Mouse (Mus musculus) C2C12 (cell line): Measurements from ENCODE around the gene Pbld1.

ENCODE experiments used
- CTCF ChIP-seq: IDR thresholded peaks from one replicate; pipeline ENCODE4 v1.5.1; 2011; ENCODE audit not compliant: control insufficient read depth, insufficient read depth, insufficient read length
- MAX ChIP-seq: IDR thresholded peaks from one replicate; pipeline ENCODE4 v1.6.1; 2011; ENCODE audit warnings: mild to moderate bottlenecking, control low read depth
- MYOG ChIP-seq: IDR thresholded peaks from one replicate; pipeline ENCODE4 v1.6.1; 2011; ENCODE audit not compliant: control insufficient read depth, insufficient read length; ENCODE audit errors: extremely low read depth

DNA sequence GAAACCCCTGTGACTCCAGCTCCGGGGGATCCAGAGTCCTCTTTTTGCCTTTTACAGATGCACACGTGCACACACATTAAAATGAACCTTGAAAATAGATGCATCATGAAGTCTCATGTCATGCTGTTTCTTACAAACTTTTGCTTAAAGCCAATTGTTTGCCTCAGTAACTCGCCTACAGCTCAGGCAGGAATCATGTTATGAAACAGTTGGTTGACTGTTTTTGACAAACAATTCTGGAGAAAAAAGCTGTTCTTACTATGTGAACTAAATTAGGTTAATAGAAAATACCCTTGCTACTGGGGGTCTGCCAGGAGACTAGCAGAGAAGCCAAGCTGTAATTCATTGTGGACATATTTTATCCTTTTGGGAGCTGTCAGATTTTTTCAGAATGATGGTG lies 27.0 kb upstream of the Pbld1 start:
- TF ChIP-seq MAX (no peak), CTCF (no peak), MYOG (no peak)
